Mouse (Mus musculus): ENCODE data around the gene Crtam. TPM values are rescaled to one million over a fixed set of nuclear protein-coding genes. Genes with fewer than 3 reads are reported as not detected.
A peak's percentile ranks its signal among the peaks of the same experiment; 100 is the strongest.

The Crtam gene
- polyA plus RNA-seq, 1 experiment from 2014 or later, result not detected

DNA sequence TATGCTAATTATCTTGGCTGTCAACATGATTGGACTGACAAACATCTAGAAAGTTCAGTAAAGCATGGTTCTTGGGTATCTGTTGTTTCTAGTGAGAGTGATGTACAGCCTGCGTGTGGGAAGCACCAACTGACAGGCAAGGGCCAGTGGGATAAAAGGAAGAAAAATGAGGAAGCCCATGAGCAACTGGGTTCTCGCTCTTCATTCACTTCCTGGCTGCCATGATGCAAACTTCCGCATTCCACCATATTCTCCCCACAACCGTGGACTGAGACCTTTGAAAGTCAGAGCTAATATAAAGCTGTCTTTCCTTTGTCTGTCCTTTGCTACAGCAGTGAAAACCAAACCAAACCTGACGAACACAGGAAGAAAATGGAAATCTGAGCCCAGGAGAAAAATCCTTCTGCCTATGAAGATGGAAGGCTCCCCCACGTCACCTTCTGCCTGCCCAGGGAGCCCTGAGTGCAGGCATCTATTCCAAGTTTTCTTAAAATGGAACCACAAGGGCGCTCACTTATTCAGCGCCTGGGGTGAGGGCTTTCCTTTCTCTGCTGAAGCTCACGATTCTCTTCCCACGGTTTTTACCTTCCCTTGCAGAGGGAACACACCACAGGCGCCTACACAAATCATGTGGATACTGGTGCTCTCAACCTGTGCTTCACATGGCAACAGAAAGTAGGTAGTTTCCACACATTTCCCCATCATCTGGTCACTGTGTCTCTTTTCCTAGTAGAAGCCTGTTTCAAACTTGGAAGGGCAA is 30.2 kb downstream of the Crtam start:
- POLR2A ChIA-PET, result no interaction called here
- no peak for DNase-seq (ENCODE audit: low read depth, low spot score)
- no peak for ATAC-seq
- in situ Hi-C loops (cut with MboI; ENCODE audit: low pct_unique_long_range_greater_than_20kb), result no loop called here
- CTCF ChIA-PET, result no interaction called here
- TF ChIP-seq CTCF (IDR thresholded peaks at IDR 0.05), result no peak
- peaks cover 28% of the 10 kb centered on the region for H3K27me3 ChIP-seq

- ChIA-PET CTCF (no interaction called here), POLR2A (interaction anchor here (0.6 kb wide), 1 partner anchor 99 kb away, joined by 3 read pairs; no protein-coding TSS in a partner anchor)
- ATAC-seq (no peak), DNase-seq (ENCODE audit: low read depth, low spot score) (no peak)
- TF ChIP-seq CTCF (IDR thresholded peaks at IDR 0.05), result no peak
- in situ Hi-C loops (cut with MboI; ENCODE audit: low pct_unique_long_range_greater_than_20kb), result no loop called here
- H3K27me3 ChIP-seq, result peaks cover 57% of the 10 kb centered on the region
These were observed 40.1 kb downstream of the Crtam start for GRCm38 (mm10) chr9:40964418-40964714.

DNA sequence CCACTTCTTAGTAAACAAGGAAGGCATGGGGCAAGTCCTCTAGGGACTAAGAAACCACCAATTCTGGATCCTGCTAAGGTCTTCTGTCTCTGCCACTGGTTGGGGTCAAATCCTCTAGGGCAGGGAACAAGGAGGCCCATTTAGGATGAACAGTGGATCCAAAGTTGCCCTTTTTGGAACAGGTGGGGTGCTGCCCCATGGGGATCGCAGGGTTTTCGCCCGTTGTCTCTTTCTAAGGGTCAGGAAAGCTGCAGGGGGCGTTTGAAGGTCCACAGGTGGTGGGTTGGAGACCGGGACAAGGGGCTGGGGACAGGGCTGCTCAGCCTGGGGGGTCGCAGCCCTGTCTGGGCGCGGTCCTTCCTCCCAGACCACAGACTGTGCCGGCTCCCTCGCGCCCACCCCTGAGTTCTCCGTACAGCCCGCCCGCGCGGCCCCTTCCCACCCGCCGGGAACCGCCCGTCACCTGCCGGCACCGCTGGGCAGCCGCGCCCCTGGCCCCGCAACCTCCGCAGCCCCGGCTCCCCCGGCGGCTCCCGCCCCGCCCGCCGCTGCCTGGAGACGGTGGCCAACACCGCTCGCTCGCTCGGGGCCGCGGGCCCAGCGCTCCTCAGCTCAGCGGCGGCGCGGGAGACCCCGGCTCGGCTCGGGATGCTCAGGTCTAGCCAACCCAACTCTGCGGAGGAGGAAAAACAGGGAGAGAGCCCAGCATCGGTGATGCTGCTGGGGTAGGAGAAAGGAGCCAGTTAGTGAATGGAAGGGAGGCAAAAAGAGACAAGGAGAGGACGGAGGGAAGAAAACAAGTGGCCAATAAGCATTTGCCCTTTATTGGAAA is 40.6 kb downstream of the Crtam start, which contains the start of gene Jhy:
TSS of gene Jhy (minus strand) at position 533 of the 832 bp plus-strand sequence.
- POLR2A ChIA-PET, result no interaction called here
- DNase-seq (ENCODE audit: low read depth, low spot score) (no peak), ATAC-seq (no peak)
- no peak for TF ChIP-seq CTCF (IDR thresholded peaks at IDR 0.05)
- in situ Hi-C loops (cut with MboI; ENCODE audit: low pct_unique_long_range_greater_than_20kb), result no loop called here
- CTCF ChIA-PET, result no interaction called here
- peaks cover 57% of the 10 kb centered on the region for H3K27me3 ChIP-seq

DNA sequence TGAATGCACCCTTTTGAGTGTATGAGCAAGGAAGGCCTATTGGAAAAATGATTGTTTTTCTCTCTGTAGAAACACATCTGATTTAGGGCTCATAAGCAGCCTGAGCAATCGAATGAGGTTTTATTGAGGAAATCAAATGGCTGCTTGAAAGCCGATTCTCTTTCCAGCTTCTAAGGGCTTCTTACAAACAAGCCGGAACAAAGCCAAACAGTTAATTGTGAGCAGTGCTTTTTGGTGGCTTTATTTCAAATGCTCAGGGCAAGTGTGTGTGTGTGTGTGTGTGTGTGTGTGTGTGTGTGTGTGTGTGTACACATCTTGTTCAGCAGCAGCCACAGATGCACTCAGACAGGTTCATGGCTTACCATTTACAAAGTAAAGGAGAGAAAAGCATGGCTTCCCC is 43.0 kb downstream of the Crtam start:
- ChIA-PET POLR2A (no interaction called here), CTCF (interaction anchor here (0.9 kb wide), 1 partner anchor 24 kb away, joined by 4 read pairs; no protein-coding TSS in a partner anchor)
- DNase-seq (ENCODE audit: low read depth, low spot score) (no peak), ATAC-seq (no peak)
- TF ChIP-seq CTCF (IDR thresholded peaks at IDR 0.05), result no peak
- in situ Hi-C loops (cut with MboI; ENCODE audit: low pct_unique_long_range_greater_than_20kb), result no loop called here
- peaks cover 54% of the 10 kb centered on the region for H3K27me3 ChIP-seq

- ChIA-PET CTCF (no interaction called here), POLR2A (no interaction called here)
- ATAC-seq, result no peak
- no peak for TF ChIP-seq CTCF (IDR thresholded peaks at IDR 0.05)
- DNase-seq (ENCODE audit: low read depth, low spot score), result no peak
- in situ Hi-C loops (cut with MboI; ENCODE audit: low pct_unique_long_range_greater_than_20kb), result no loop called here
- peaks cover 61% of the 10 kb centered on the region for H3K27me3 ChIP-seq
These were observed 55.3 kb downstream of the Crtam start for GRCm38 (mm10) chr9:40949039-40949615.

DNA sequence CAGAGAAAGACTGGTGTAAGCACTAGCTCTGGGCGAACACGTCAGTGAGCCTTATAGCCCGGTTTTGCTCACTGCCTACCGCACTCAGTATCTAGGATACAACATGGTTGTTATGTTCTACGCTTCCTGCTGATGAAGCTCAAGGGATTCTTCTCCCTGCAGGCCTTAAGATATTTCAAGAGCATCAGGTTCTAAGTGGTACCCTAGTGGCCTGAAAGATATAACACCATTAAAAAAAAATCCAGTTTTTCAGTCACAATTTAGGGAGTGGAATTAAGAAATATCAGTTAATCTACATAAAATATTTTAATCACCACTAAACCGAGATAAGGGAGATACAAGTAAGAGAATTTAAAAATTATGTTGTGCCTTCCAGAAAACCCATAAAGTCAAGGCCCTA is 56.0 kb downstream of the Crtam start:
- no peak for TF ChIP-seq CTCF (IDR thresholded peaks at IDR 0.05)
- ChIA-PET CTCF (no interaction called here), POLR2A (no interaction called here)
- in situ Hi-C loops (cut with MboI; ENCODE audit: low pct_unique_long_range_greater_than_20kb), result no loop called here
- no peak for DNase-seq (ENCODE audit: low read depth, low spot score)
- ATAC-seq, result no peak
- peaks cover 58% of the 10 kb centered on the region for H3K27me3 ChIP-seq

DNA sequence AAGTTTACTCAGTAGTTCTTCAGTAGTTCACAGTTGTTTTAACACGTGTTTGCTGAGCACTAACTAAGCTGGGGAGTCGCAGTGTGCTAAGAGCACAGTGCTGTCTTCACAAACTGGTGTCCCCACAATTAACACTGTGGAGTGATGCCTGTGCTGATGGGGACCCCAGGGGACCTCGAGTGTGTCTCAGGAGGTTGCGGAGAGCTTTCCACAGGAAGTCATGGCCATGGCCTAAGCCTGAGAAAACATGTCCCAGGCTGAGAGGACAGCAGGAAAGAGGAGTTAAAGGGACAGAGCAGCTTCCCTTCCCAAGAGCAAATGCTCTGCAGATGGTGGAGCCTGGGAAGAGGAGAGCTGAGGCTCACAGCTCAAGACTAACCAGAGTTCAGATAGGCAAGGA is 57.3 kb downstream of the Crtam start:
- CTCF ChIA-PET, result interaction anchor here (1.2 to 1.4 kb wide), 2 partner anchors 88 to 136 kb away, joined by 3 to 4 read pairs; no protein-coding TSS in a partner anchor
- in situ Hi-C loops (cut with MboI; ENCODE audit: low pct_unique_long_range_greater_than_20kb), result no loop called here
- no peak for TF ChIP-seq CTCF (IDR thresholded peaks at IDR 0.05)
- DNase-seq (ENCODE audit: low read depth, low spot score) (no peak), ATAC-seq (no peak)
- POLR2A ChIA-PET, result no interaction called here
- H3K27me3 ChIP-seq, result peaks cover 53% of the 10 kb centered on the region

DNA sequence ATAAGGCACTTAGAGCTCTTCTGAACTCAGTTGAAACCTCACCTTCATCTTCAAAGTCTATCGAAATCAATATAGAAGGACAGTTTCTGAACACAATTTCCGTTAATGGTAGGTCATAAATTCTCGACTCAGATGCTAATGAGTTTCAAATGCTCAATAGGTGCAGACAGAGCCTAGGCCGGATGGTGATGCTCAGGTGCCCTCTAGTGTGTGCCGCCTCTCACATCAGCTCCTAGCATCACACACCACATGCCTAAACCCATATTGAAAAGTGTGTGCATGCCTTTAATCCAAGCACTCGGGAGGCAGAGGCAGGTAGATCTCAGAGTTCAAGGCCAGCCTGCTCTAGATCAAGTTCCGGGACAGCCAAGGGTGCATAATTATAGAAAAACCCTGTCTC is 67.0 kb downstream of the Crtam start:
- peak; percentile 66 for TF ChIP-seq CTCF (IDR thresholded peaks at IDR 0.05)
- peaks cover 36% of the 10 kb centered on the region for H3K27me3 ChIP-seq
- in situ Hi-C loops (cut with MboI; ENCODE audit: low pct_unique_long_range_greater_than_20kb), result loop anchor here (10.0 kb wide), 1 partner anchor 103 kb away; no protein-coding TSS in a partner anchor
- DNase-seq (ENCODE audit: low read depth, low spot score) (no peak), ATAC-seq (no peak)
- ChIA-PET CTCF (interaction anchor here (0.8 to 1.5 kb wide), 2 partner anchors 24 to 103 kb away, joined by 4 to 5 read pairs; no protein-coding TSS in a partner anchor), POLR2A (no interaction called here)

DNA sequence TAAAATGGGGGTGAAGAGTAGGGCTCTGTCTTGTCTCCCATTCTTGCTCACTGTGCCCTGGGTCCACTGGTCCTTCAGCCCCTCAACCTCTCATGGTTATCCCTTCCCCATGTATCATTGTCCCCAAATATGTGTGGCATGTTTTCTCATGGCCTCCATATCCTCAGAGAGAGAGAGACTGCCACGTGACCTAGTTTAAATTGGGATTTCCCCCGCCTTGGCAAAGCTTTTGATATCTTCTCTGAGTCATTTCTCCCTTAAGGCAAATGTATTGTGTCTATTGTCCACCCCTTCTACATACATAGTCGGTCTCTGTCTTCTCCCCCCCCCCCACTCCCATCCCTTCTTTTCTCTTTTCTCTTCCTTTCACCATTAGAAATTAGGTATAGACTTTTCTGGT is 71.1 kb downstream of the Crtam start:
- DNase-seq (ENCODE audit: low read depth, low spot score) (no peak), ATAC-seq (no peak)
- H3K27me3 ChIP-seq, result peaks cover 27% of the 10 kb centered on the region
- POLR2A ChIA-PET, result no interaction called here
- CTCF ChIA-PET, result no interaction called here
- no peak for TF ChIP-seq CTCF (IDR thresholded peaks at IDR 0.05)
- in situ Hi-C loops (cut with MboI; ENCODE audit: low pct_unique_long_range_greater_than_20kb), result loop anchor here (10.0 kb wide), 1 partner anchor 99 kb away; no protein-coding TSS in a partner anchor

DNA sequence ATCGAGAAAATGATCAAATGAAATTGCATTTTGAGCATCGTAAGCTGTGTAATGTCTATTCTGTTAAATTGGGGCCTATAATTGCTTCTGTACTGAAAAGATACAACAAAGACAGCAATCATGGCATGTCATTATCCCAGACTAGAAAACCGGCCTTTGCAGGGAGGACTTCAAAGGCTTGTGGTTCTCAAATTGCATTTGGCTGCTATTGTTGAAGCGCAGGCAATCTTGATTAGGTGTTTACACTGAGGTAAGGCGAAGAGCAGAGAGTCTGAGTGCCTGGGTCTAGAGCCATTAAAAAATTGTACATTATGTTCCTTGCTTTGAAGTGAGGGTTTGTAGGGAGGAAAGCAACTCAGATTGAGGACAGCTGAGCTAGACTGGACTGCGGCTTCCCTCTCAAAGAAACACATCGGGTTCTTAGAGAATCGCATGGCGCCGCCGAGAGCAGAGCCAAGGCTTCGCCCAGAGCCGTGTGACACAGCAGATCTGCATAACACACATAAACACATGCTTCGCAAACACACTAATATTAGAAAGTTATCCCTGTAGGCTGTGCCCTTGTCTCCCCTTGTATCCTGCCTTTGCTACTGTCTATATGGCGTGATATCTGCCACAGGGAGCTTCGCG is 77.0 kb downstream of the Crtam start:
- ChIA-PET POLR2A (no interaction called here), CTCF (no interaction called here)
- no peak for TF ChIP-seq CTCF (IDR thresholded peaks at IDR 0.05)
- ATAC-seq, result no peak
- H3K27me3 ChIP-seq, result peaks cover 13% of the 10 kb centered on the region
- in situ Hi-C loops (cut with MboI; ENCODE audit: low pct_unique_long_range_greater_than_20kb), result no loop called here
- DNase-seq (ENCODE audit: low read depth, low spot score), result no peak

Other genes starting within 250 kb of the Crtam start
- gene Hspa8, start 203.6 kb downstream of the Crtam start, polyA plus RNA-seq (2021), result 1,252 TPM
- not detected for gene Bsx, start 130.5 kb downstream of the Crtam start, polyA plus RNA-seq (2021)
- gene Jhy, start 40.5 kb downstream of the Crtam start, polyA plus RNA-seq (2021), result not detected
- 8.9 TPM for gene Ubash3b, start 157.1 kb upstream of the Crtam start, polyA plus RNA-seq (2021)